Mouse (Mus musculus): ENCODE data around the gene Glt8d2.
"Not testable (repeated sequence)": the region's sequence is repeated elsewhere in the genome, so short reads cannot be mapped to it uniquely, and the experiment has no call there.

Glt8d2 gene

DNA sequence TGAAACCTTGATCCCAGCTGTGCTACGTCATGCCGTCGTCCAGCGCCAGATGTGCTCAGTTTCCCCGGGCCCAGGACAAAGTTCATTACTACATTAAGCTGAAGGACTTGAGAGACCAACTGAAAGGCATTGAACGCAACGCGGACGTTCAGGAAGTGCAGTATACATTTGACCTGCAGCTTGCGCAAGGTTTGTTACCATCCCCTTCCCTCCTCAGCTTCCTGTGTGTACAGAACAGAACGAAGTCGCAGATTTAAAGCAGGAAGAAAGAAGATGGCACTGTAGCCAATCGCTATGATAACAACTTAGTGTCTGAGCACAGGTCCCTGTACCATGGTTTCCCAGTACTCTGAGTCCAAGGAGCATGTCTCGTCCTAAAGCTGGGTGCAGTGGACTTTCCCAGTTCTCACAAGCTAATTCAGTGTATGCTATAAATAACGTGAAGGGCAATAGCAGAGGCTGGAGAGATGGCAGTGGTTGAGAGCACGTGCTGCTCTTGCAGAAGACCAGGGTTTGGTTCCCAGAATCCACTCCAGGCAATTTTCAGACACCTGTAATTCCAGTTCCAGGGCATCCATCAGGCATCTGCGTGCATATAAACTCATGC lies 43.1 kb downstream of the Glt8d2 start:
- no peak for DNase-seq (ENCODE audit: low read depth, low spot score)

DNA sequence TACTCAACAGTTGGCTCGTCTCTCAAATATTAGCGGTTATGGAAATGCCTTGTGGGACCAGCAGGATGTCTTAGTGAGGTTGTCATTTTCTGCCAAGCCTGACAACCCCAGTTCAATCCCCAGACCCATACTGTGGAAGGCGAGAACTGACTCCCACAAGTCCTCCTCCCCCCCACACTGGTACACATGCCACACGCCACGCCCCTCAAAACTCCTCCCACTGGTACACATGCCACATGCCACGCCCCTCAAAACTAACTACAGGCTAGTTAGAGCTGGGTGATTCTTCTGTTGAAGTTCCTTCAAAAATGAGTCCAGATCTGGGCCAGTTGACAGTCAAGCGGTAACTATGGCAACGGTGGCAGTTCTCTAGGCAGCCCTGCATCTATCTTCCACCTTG lies 44.4 kb downstream of the Glt8d2 start:
- DNase-seq (ENCODE audit: low read depth, low spot score): peak; percentile 14

- no peak for DNase-seq (ENCODE audit: low read depth, low spot score)
These were observed 49.0 kb downstream of the Glt8d2 start for GRCm38 (mm10) chr10:82641481-82641880.

DNA sequence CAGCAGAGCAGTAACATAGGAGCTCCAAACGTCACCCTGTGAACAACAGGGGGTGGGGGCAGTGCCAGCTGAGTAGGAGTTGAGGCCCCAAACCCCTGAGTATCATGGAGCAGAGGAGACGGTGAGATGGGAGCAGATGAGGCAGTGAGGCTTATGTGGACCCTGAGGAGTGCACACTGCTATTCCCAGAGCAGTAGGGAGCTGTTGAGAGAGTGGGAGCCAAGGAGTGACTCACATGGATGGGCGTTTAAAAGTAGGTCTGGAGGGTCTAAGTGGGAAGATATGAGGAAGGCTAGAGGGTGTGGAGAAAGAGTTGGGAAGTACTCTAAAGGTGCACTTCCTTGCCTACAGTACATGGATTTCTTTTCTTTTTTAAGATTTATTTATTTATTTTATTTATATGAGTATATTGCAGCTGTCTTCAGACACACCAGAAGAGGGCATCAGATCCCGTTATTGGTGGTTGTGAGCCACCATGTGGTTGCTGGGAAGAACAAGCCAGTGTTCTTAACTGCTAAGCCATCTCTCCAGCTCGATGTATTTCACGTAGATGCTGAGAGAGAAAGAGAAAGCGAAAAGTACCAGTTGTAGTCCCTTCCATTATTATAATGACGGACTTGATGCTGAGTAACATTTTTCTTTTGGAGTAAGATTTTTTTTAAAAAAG lies 51.3 kb downstream of the Glt8d2 start:
- DNase-seq (ENCODE audit: low read depth, low spot score): no peak

DNA sequence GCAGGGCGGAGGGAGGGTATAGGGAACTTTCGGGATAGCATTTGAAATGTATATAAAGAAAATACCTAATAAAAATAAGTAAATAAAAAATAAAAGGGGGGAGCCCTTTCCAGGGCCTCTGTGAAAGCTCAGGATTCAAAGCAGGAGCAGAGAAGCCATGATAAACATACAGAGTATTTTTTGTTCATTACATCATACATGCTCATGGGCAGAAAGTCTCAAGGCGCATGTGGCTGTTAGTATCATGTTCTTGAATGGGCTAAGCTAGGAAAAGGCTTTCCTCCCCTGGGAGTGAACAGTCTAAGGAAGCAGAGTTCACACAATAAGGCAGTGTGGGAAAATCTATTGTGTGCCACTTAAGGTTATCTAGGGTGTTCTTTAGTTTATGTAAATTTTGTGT lies 54.1 kb downstream of the Glt8d2 start:
- no peak for DNase-seq (ENCODE audit: low read depth, low spot score)

DNA sequence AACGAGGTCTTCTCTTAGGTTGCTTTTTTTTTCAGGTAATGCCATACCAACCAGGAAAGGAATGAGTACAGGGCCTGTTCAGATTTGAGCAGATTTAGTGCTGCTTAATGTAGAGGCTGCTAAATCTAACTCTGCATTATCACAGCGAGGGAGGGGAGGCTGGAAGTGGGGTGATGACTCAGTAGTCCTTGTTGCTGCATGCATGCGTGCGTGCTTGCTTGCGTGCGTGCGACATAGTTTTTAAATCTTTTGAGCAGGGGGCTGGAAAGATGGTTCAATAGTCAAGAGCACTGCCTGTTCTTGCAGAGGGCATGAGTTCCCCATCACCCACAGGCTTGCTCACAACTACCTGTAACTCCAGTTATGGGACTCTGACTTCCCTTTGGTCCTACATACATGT lies 56.1 kb downstream of the Glt8d2 start:
- no peak for DNase-seq (ENCODE audit: low read depth, low spot score)

DNA sequence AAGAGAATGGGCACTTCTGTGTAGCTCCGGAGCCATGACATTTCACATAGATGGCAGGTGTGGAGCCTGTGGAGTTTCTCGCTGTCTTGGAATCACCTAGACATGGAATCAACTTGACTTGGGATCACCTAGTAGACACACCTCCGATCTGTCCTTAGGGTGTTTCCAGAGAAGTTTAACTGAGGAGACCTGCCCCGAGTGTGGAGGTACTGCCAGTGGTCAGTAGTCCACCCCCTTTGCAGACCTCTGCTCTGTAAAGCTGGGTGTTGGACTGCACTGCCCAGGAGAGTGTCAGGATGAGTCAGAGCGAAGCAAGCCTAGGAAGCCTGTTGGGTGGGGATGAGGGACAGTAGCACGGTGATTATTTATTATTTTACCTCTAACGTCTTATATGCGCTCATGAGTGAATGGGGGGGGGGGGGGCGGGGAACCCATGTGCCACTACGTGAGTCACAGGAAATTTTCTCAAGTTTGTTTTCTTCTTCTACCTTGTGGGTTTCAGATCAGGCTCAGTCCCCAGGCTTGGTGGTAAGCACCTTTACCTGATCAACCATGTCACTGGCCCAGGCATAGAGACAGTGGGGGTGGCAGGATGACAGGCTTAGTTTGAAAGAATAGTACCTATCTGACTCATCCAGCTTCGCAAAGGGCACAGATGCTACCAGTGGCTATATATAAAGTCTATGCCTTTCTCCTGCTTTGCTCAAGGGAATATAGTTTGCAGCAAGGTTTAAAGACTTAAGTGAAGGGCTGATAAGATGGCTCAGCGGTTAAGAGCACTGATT lies 57.8 kb downstream of the Glt8d2 start:
- DNase-seq (ENCODE audit: low read depth, low spot score): peak; percentile 76

GRCm38 (mm10) chr10:82631133-82631532 lies 59.3 kb downstream of the Glt8d2 start:
- DNase-seq (ENCODE audit: low read depth, low spot score): peak; percentile 42

GRCm38 (mm10) chr10:82630497-82630896 lies 60.0 kb downstream of the Glt8d2 start:
- DNase-seq (ENCODE audit: low read depth, low spot score): peak; percentile 39

DNA sequence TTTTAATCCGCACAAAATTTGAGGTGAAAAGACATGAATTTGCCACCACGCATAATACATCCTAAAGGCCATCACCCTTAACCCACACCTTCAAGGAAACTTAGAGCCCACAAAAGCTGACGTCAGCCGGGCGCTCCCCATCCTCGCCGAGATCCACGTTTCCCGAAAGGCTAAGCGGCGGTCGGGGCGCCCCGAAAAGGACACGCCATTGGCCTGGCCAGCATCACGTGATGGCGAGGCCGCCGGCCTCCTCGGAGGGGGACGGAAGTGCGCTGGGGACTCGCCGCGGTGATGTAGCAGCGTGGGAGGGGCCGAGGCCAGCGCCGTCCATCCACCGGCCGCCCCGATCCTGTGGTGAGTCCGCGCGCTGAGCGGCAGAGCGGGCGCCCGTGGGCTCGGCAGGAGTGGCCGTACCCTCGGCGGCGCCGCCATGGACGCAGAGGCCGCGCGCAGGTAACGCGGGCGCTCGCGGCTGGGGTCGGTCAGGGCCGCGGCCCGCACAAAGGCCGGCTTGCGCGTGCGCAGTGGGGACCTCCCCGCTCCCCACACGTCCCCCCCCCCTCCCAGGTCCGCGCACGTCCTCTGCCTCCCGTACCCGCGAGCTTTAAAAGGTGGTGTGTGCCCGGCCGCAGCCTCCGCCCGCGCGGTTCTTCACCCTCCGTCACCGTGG lies 60.7 kb downstream of the Glt8d2 start, which contains the start of gene Tdg:
Gene Tdg (plus strand): TSS at position 243 of the 670 bp plus-strand sequence.
- peak; percentile 97 for DNase-seq (ENCODE audit: low read depth, low spot score)

GRCm38 (mm10) chr10:82629111-82629585 lies 61.3 kb downstream of the Glt8d2 start:
- DNase-seq (ENCODE audit: low read depth, low spot score): peak; percentile 64

- not testable (repeated sequence) for DNase-seq (ENCODE audit: low read depth, low spot score)
These were observed 66.9 kb downstream of the Glt8d2 start for GRCm38 (mm10) chr10:82623553-82623932.

- DNase-seq (ENCODE audit: low read depth, low spot score): peak; percentile 92
These were observed 67.5 kb downstream of the Glt8d2 start, which contains the start of gene 1190007I07Rik for GRCm38 (mm10) chr10:82622671-82623552. Gene 1190007I07Rik (minus strand): TSS chr10:82623228.

GRCm38 (mm10) chr10:82622235-82622634 lies 68.2 kb downstream of the Glt8d2 start:
- peak; percentile 21 for DNase-seq (ENCODE audit: low read depth, low spot score)

Measured in CD4-positive, CD25-positive, alpha-beta regulatory T cell, adult 2 months (primary cell).